17 mouse cellular contexts compared by ENCODE assay signal in genomic region chr6:81595926-81596325, GRCm38 (mm10).
"Had no signal": no experiment of that assay in that cellular context is flagged by ENCODE, and none has a peak within 500 bp of the region (broad histone marks: within the 10 kb centered on the region; RNA-seq: fewer than 3 reads in every experiment).

No protein-coding gene starts in this region.

- DNase-seq: kidney, adult 11 months; kidney, adult 8-10 months; kidney, postnatal 10 days; kidney, postnatal 36 days; liver; lung, adult 18-20 months; lung, postnatal 10 days; lung, postnatal 36 days; thymus, postnatal 25 days had no signal

- H3K4me1 ChIP-seq: kidney, embryonic 15.5 days; limb, embryonic 10.5 days; limb, embryonic 13.5 days; liver, embryonic 12.5 days; liver, embryonic 15.5 days; lung, embryonic 15.5 days; megakaryocyte, embryonic 14.5 days; midbrain, embryonic 12.5 days had no signal

- H3K9me3 ChIP-seq: kidney, embryonic 15.5 days; limb, embryonic 10.5 days; limb, embryonic 13.5 days; liver, embryonic 12.5 days; liver, embryonic 15.5 days; lung, embryonic 15.5 days; megakaryocyte, embryonic 14.5 days; midbrain, embryonic 12.5 days had no signal

- ATAC-seq: liver, embryonic 12.5 days had no signal

- H3K4me3 ChIP-seq: kidney, embryonic 15.5 days; limb, embryonic 10.5 days; limb, embryonic 13.5 days; liver, embryonic 12.5 days; liver, embryonic 15.5 days; lung, embryonic 15.5 days; megakaryocyte, embryonic 14.5 days; midbrain, embryonic 12.5 days had no signal

- H3K4me2 ChIP-seq: kidney, embryonic 15.5 days; limb, embryonic 13.5 days; liver, embryonic 12.5 days; liver, embryonic 15.5 days; lung, embryonic 15.5 days; midbrain, embryonic 12.5 days had no signal

- H3K36me3 ChIP-seq: kidney, embryonic 15.5 days; limb, embryonic 10.5 days; limb, embryonic 13.5 days; liver, embryonic 12.5 days; liver, embryonic 15.5 days; lung, embryonic 15.5 days; midbrain, embryonic 12.5 days had no signal

- H3K27me3 ChIP-seq: kidney, embryonic 15.5 days; limb, embryonic 13.5 days; liver, embryonic 12.5 days; liver, embryonic 15.5 days; lung, embryonic 15.5 days; megakaryocyte, embryonic 14.5 days; midbrain, embryonic 12.5 days had no signal

- H3K27ac ChIP-seq: kidney, embryonic 15.5 days; limb, embryonic 10.5 days; limb, embryonic 13.5 days; liver, embryonic 12.5 days; liver, embryonic 15.5 days; lung, embryonic 15.5 days; midbrain, embryonic 12.5 days had no signal

- H3K9ac ChIP-seq: kidney, embryonic 15.5 days; limb, embryonic 13.5 days; liver, embryonic 12.5 days; liver, embryonic 15.5 days; lung, embryonic 15.5 days; midbrain, embryonic 12.5 days had no signal
